Mouse (Mus musculus): Measurements from ENCODE around the gene Megf11.

DNA sequence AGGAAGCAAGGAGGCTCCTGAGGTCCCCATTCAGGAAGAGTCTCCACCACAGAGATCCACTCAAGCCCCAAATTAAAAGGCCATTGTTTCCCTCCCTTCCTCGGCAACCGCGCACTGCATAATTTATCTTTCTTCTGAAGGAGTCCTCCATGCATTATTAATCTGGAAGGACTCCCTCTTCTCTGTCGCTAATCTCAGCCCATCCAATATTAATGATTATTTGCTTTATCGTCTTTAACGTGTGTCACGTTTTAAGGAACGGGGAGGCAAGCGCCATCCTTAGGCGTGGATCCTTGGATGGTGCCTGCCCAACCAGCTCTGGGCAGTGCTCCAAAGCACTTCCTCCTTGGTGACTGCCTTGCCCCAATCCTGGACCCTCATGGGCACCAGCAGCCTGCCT is 269.3 kb downstream of the Megf11 start:
- no peak for TF ChIP-seq CTCF (IDR thresholded peaks at IDR 0.05; ENCODE audit: low read depth, low read length)
- TF ChIP-seq GATA1 (IDR thresholded peaks at IDR 0.05; ENCODE audit: borderline replicate concordance, low read length): no peak
- TF ChIP-seq TAL1 (conservative IDR thresholded peaks at IDR 0.05; ENCODE audit: low read depth, low read length): no peak
- TF ChIP-seq POLR2AphosphoS5 (IDR thresholded peaks at IDR 0.05; ENCODE audit: insufficient replicate concordance, low read depth, low read length): no peak
- no peak for TF ChIP-seq GATA2 (IDR thresholded peaks at IDR 0.05; ENCODE audit: borderline replicate concordance, low read depth, low read length)

Measured in G1E (cell line).